Mouse (Mus musculus): ENCODE data around the gene Tnfsf13.

DNA sequence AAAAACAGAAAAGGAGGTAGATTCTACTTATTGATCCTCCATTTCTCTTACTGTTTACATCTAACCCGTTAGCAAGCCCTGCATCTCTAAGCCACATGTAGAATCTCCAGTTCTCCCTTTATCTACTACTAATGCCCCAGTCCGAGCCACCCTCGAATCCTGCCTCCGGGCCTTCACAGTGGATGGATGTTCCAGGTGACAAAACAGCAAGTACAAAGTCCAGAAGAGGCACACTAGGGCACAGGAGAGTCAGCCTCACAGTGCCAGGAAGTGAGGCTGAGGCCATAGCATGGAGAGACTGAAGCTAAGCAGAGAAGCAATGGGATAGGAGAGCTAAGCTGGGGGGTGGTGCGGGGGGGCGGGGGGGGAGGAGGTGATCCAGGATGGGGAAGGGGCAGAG, 7.3 kb upstream of the Tnfsf13 start:
- no peak for TF ChIP-seq CTCF (IDR thresholded peaks at IDR 0.05; ENCODE audit: low read depth, low read length)
- no peak for TF ChIP-seq POLR2A (IDR thresholded peaks at IDR 0.05; ENCODE audit: borderline replicate concordance, low read depth, low read length)

All from bone marrow macrophage, adult 2 months (primary cell).